Mouse (Mus musculus): ENCODE data around the gene Usp8. TPM values are rescaled to one million over a fixed set of nuclear protein-coding genes. Genes with fewer than 3 reads are reported as not detected.
A peak's percentile ranks its signal among the peaks of the same experiment; 100 is the strongest.

Gene Usp8
- polyA plus RNA-seq, 1 experiment from 2014 or later: 41.7 TPM

GRCm38 (mm10) chr2:126676122-126676515, 31.0 kb upstream of the Usp8 start, which contains the start of gene Gabpb1:
Gene Gabpb1 (minus strand): TSS chr2:126676337.
- Histone ChIP-seq H3K4me2 (replicated peaks; ENCODE audit: low read depth, low read length) (peak within 1 kb of the TSS; percentile 57), H3K4me1 (ENCODE audit: control insufficient read depth, insufficient read depth, low read length) (peaks cover 23% of the 10 kb centered on the region), H3K27ac (ENCODE audit: low read depth, low read length) (peak within 1 kb of the TSS; percentile 99), H3K9ac (ENCODE audit: low read depth, low read length) (peak within 1 kb of the TSS; percentile 100), H3K4me3 (ENCODE audit: low read length) (peak within 1 kb of the TSS; percentile 94), H3K27me3 (ENCODE audit: control insufficient read depth, insufficient read depth, low read length) (no peaks in the 10 kb centered on the region), H3K36me3 (ENCODE audit: control insufficient read depth, insufficient read depth, low read length) (no peaks in the 10 kb centered on the region; the same call in 1 of the 2 replicates), H3K9me3 (ENCODE audit: control insufficient read depth, low read length) (0 out of 2 replicates have a peak, but pooled peaks cover 6% of the 10 kb centered on the region)
- 26% methylated on average over 12 of the region's 12 CpGs for WGBS
- ATAC-seq (ENCODE audit: low FRiP score, low TSS enrichment): no peak

- 88% methylated on average over 1 of the region's 1 CpGs for WGBS
- H3K4me3 ChIP-seq (ENCODE audit: low read length): no peak overlapping the region
- H3K4me2 ChIP-seq (replicated peaks; ENCODE audit: low read depth, low read length): no peak overlapping the region
- H3K4me1 ChIP-seq (ENCODE audit: control insufficient read depth, insufficient read depth, low read length): peaks cover 22% of the 10 kb centered on the region
- H3K36me3 ChIP-seq (ENCODE audit: control insufficient read depth, insufficient read depth, low read length): peaks cover 4% of the 10 kb centered on the region; the same call in 1 of the 2 replicates
- H3K27me3 ChIP-seq (ENCODE audit: control insufficient read depth, insufficient read depth, low read length): no peaks in the 10 kb centered on the region
- no peak overlapping the region for H3K9ac ChIP-seq (ENCODE audit: low read depth, low read length)
- ATAC-seq (ENCODE audit: low FRiP score, low TSS enrichment): no peak
- H3K27ac ChIP-seq (ENCODE audit: low read depth, low read length): no peak overlapping the region
- 0 out of 2 replicates have a peak, but pooled peaks cover 6% of the 10 kb centered on the region for H3K9me3 ChIP-seq (ENCODE audit: control insufficient read depth, low read length)
Measured at GRCm38 (mm10) chr2:126677366-126677765, 29.8 kb upstream of the Usp8 start.

GRCm38 (mm10) chr2:126682333-126682732, 24.8 kb upstream of the Usp8 start:
- ATAC-seq (ENCODE audit: low FRiP score, low TSS enrichment): no peak
- 64% methylated on average over 2 of the region's 2 CpGs for WGBS
- Histone ChIP-seq H3K4me1 (ENCODE audit: control insufficient read depth, insufficient read depth, low read length) (no peaks in the 10 kb centered on the region), H3K4me3 (ENCODE audit: low read length) (no peak overlapping the region), H3K36me3 (ENCODE audit: control insufficient read depth, insufficient read depth, low read length) (peaks cover 6% of the 10 kb centered on the region; the same call in 1 of the 2 replicates), H3K27me3 (ENCODE audit: control insufficient read depth, insufficient read depth, low read length) (no peaks in the 10 kb centered on the region), H3K9me3 (ENCODE audit: control insufficient read depth, low read length) (0 out of 2 replicates have a peak, but pooled peaks cover 6% of the 10 kb centered on the region), H3K27ac (ENCODE audit: low read depth, low read length) (no peak overlapping the region; the same call in 1 of the 2 replicates), H3K9ac (ENCODE audit: low read depth, low read length) (no peak overlapping the region), H3K4me2 (replicated peaks; ENCODE audit: low read depth, low read length) (no peak overlapping the region)

- H3K36me3 ChIP-seq (ENCODE audit: control insufficient read depth, insufficient read depth, low read length): peaks cover 6% of the 10 kb centered on the region; the same call in 1 of the 2 replicates
- no peak overlapping the region for H3K4me2 ChIP-seq (replicated peaks; ENCODE audit: low read depth, low read length)
- no peak overlapping the region for H3K27ac ChIP-seq (ENCODE audit: low read depth, low read length)
- no peak for ATAC-seq (ENCODE audit: low FRiP score, low TSS enrichment)
- H3K27me3 ChIP-seq (ENCODE audit: control insufficient read depth, insufficient read depth, low read length): no peaks in the 10 kb centered on the region
- H3K9me3 ChIP-seq (ENCODE audit: control insufficient read depth, low read length): 0 out of 2 replicates have a peak, but pooled peaks cover 6% of the 10 kb centered on the region
- 97% methylated on average over 1 of the region's 1 CpGs for WGBS
- H3K4me1 ChIP-seq (ENCODE audit: control insufficient read depth, insufficient read depth, low read length): no peaks in the 10 kb centered on the region
- no peak overlapping the region for H3K9ac ChIP-seq (ENCODE audit: low read depth, low read length)
- no peak overlapping the region for H3K4me3 ChIP-seq (ENCODE audit: low read length)
Measured at GRCm38 (mm10) chr2:126682937-126683336, 24.2 kb upstream of the Usp8 start.

- no peak for ATAC-seq (ENCODE audit: low FRiP score, low TSS enrichment)
- WGBS: 87% methylated on average over 3 of the region's 3 CpGs
- no peak overlapping the region for H3K4me2 ChIP-seq (replicated peaks; ENCODE audit: low read depth, low read length)
Measured at GRCm38 (mm10) chr2:126691290-126691689, 15.8 kb upstream of the Usp8 start.

GRCm38 (mm10) chr2:126695285-126695684, 11.8 kb upstream of the Usp8 start:
- H3K4me1 ChIP-seq (ENCODE audit: control insufficient read depth, insufficient read depth, low read length): no peaks in the 10 kb centered on the region
- WGBS: 84% methylated on average over 6 of the region's 6 CpGs
- H3K4me3 ChIP-seq (ENCODE audit: low read length): no peak overlapping the region

More at GRCm38 (mm10) chr2:126691290-126691689, 15.8 kb upstream of the Usp8 start:
- H3K9ac ChIP-seq (ENCODE audit: low read depth, low read length): no peak overlapping the region
- no peak overlapping the region for H3K27ac ChIP-seq (ENCODE audit: low read depth, low read length)
- no peaks in the 10 kb centered on the region for H3K36me3 ChIP-seq (ENCODE audit: control insufficient read depth, insufficient read depth, low read length)
- H3K27me3 ChIP-seq (ENCODE audit: control insufficient read depth, insufficient read depth, low read length): no peaks in the 10 kb centered on the region
- no peaks in the 10 kb centered on the region for H3K4me1 ChIP-seq (ENCODE audit: control insufficient read depth, insufficient read depth, low read length)
- peaks cover 4% of the 10 kb centered on the region for H3K9me3 ChIP-seq (ENCODE audit: control insufficient read depth, low read length)
- no peak overlapping the region for H3K4me3 ChIP-seq (ENCODE audit: low read length)

GRCm38 (mm10) chr2:126707438-126707779, 281 bp downstream of the Usp8 start:
- peak overlapping the region; percentile 76; the same call in 1 of the 2 replicates for H3K27ac ChIP-seq (ENCODE audit: low read depth, low read length)
- H3K4me2 ChIP-seq (replicated peaks; ENCODE audit: low read depth, low read length): peak overlapping the region; percentile 77
- peak; percentile 87 for ATAC-seq (ENCODE audit: low FRiP score, low TSS enrichment)
- peaks cover 8% of the 10 kb centered on the region for H3K4me1 ChIP-seq (ENCODE audit: control insufficient read depth, insufficient read depth, low read length)
- WGBS: 0% methylated on average over 20 of the region's 23 CpGs
- H3K9ac ChIP-seq (ENCODE audit: low read depth, low read length): peak overlapping the region; percentile 86
- H3K27me3 ChIP-seq (ENCODE audit: control insufficient read depth, insufficient read depth, low read length): no peaks in the 10 kb centered on the region
- H3K36me3 ChIP-seq (ENCODE audit: control insufficient read depth, insufficient read depth, low read length): no peaks in the 10 kb centered on the region
- H3K9me3 ChIP-seq (ENCODE audit: control insufficient read depth, low read length): no peaks in the 10 kb centered on the region
- H3K4me3 ChIP-seq (ENCODE audit: low read length): peak overlapping the region; percentile 93

More at GRCm38 (mm10) chr2:126695285-126695684, 11.8 kb upstream of the Usp8 start:
- H3K27me3 ChIP-seq (ENCODE audit: control insufficient read depth, insufficient read depth, low read length): no peaks in the 10 kb centered on the region
- no peak overlapping the region for H3K27ac ChIP-seq (ENCODE audit: low read depth, low read length)
- no peaks in the 10 kb centered on the region for H3K9me3 ChIP-seq (ENCODE audit: control insufficient read depth, low read length)
- H3K36me3 ChIP-seq (ENCODE audit: control insufficient read depth, insufficient read depth, low read length): no peaks in the 10 kb centered on the region
- ATAC-seq (ENCODE audit: low FRiP score, low TSS enrichment): no peak
- H3K9ac ChIP-seq (ENCODE audit: low read depth, low read length): no peak overlapping the region
- H3K4me2 ChIP-seq (replicated peaks; ENCODE audit: low read depth, low read length): no peak overlapping the region

- no peaks in the 10 kb centered on the region for H3K9me3 ChIP-seq (ENCODE audit: control insufficient read depth, low read length)
- peak overlapping the region; percentile 77 for H3K4me2 ChIP-seq (replicated peaks; ENCODE audit: low read depth, low read length)
- peak overlapping the region; percentile 86; the same call in 1 of the 2 replicates for H3K9ac ChIP-seq (ENCODE audit: low read depth, low read length)
- peak overlapping the region; percentile 93 for H3K4me3 ChIP-seq (ENCODE audit: low read length)
- H3K27me3 ChIP-seq (ENCODE audit: control insufficient read depth, insufficient read depth, low read length): no peaks in the 10 kb centered on the region
- no peaks in the 10 kb centered on the region for H3K36me3 ChIP-seq (ENCODE audit: control insufficient read depth, insufficient read depth, low read length)
- H3K27ac ChIP-seq (ENCODE audit: low read depth, low read length): no peak overlapping the region
- 86% methylated on average over 4 of the region's 4 CpGs for WGBS
- no peak for ATAC-seq (ENCODE audit: low FRiP score, low TSS enrichment)
- H3K4me1 ChIP-seq (ENCODE audit: control insufficient read depth, insufficient read depth, low read length): peaks cover 8% of the 10 kb centered on the region
Measured at GRCm38 (mm10) chr2:126708361-126708760, 1.2 kb downstream of the Usp8 start.

- Histone ChIP-seq H3K4me3 (ENCODE audit: low read length) (no peak overlapping the region), H3K27me3 (ENCODE audit: control insufficient read depth, insufficient read depth, low read length) (no peaks in the 10 kb centered on the region), H3K4me2 (replicated peaks; ENCODE audit: low read depth, low read length) (no peak overlapping the region), H3K27ac (ENCODE audit: low read depth, low read length) (no peak overlapping the region), H3K4me1 (ENCODE audit: control insufficient read depth, insufficient read depth, low read length) (peaks cover 8% of the 10 kb centered on the region), H3K36me3 (ENCODE audit: control insufficient read depth, insufficient read depth, low read length) (no peaks in the 10 kb centered on the region), H3K9ac (ENCODE audit: low read depth, low read length) (no peak overlapping the region), H3K9me3 (ENCODE audit: control insufficient read depth, low read length) (no peaks in the 10 kb centered on the region)
- 95% methylated on average over 5 of the region's 5 CpGs for WGBS
- no peak for ATAC-seq (ENCODE audit: low FRiP score, low TSS enrichment)
Measured at GRCm38 (mm10) chr2:126712526-126712925, 5.4 kb downstream of the Usp8 start.
